Mouse (Mus musculus): ENCODE data around the gene Hoxc11. TPM values are rescaled to one million over a fixed set of nuclear protein-coding genes. Genes with fewer than 3 reads are reported as not detected.

Hoxc11 gene
- total RNA-seq, 2 experiments from 2014 or later = not detected

- DNase-seq = no peak
These were observed 11.9 kb downstream of the Hoxc11 start for GRCm38 (mm10) chr15:102965892-102966775.

GRCm38 (mm10) chr15:102966776-102967311, 12.6 kb downstream of the Hoxc11 start, which contains the start of gene Hoxc10:
Gene Hoxc10, plus strand, starts transcription at chr15:102966796.
- no peak for DNase-seq

- no peak for DNase-seq
These were observed 13.0 kb downstream of the Hoxc11 start, which contains the start of gene Hoxc5 for GRCm38 (mm10) chr15:102967312-102967510. Gene Hoxc5, plus strand, starts transcription at chr15:102967443.

- DNase-seq = no peak
These were observed 13.5 kb downstream of the Hoxc11 start for GRCm38 (mm10) chr15:102967511-102968397.

GRCm38 (mm10) chr15:102969296-102969695, 15.1 kb downstream of the Hoxc11 start:
- DNase-seq = no peak

- no peak for DNase-seq
These were observed 16.5 kb downstream of the Hoxc11 start for GRCm38 (mm10) chr15:102970740-102971139.

- no peak for DNase-seq
These were observed 18.0 kb downstream of the Hoxc11 start for GRCm38 (mm10) chr15:102972254-102972653.

GRCm38 (mm10) chr15:102972753-102973152, 18.5 kb downstream of the Hoxc11 start:
- no peak for DNase-seq

GRCm38 (mm10) chr15:102975034-102975433, 20.8 kb downstream of the Hoxc11 start:
- no peak for DNase-seq

- no peak for DNase-seq
These were observed 21.5 kb downstream of the Hoxc11 start for GRCm38 (mm10) chr15:102975688-102976111.

GRCm38 (mm10) chr15:102976171-102976570, 21.9 kb downstream of the Hoxc11 start, which contains the start of gene Hoxc9:
Gene Hoxc9, plus strand, starts transcription at chr15:102976439.
- no peak for DNase-seq

GRCm38 (mm10) chr15:102976631-102977422, 22.6 kb downstream of the Hoxc11 start:
- no peak for DNase-seq

GRCm38 (mm10) chr15:102977423-102977974, 23.3 kb downstream of the Hoxc11 start:
- no peak for DNase-seq

GRCm38 (mm10) chr15:102978615-102979515, 24.6 kb downstream of the Hoxc11 start:
- DNase-seq = no peak

GRCm38 (mm10) chr15:102979936-102980335, 25.7 kb downstream of the Hoxc11 start:
- no peak for DNase-seq

GRCm38 (mm10) chr15:102980352-102980751, 26.1 kb downstream of the Hoxc11 start:
- no peak for DNase-seq

GRCm38 (mm10) chr15:102980912-102981311, 26.7 kb downstream of the Hoxc11 start:
- no peak for DNase-seq

GRCm38 (mm10) chr15:102981379-102982288, 27.4 kb downstream of the Hoxc11 start:
- DNase-seq = no peak

- DNase-seq = no peak
These were observed 29.5 kb downstream of the Hoxc11 start for GRCm38 (mm10) chr15:102983716-102984115.

- DNase-seq = no peak
These were observed 30.3 kb downstream of the Hoxc11 start for GRCm38 (mm10) chr15:102984521-102984920.
